Mouse (Mus musculus) kidney, adult 2 months (tissue): Measurements from ENCODE around the gene Nipal1. TPM values are rescaled to one million over a fixed set of nuclear protein-coding genes. Genes with fewer than 3 reads are reported as not detected.

Source experiments
- DNase-seq: peaks from one replicate; pipeline ENCODE4 v3.0.0; 2021
- H3K27ac ChIP-seq: fragments of 200-500 bp; 2 replicates; pipeline ENCODE4 v1.5.1; 2012; ENCODE audit warnings: low read depth, low read length, control low read depth, inconsistent platforms; ENCODE audit not compliant: insufficient read depth
- H3K27me3 ChIP-seq: fragments of 200-500 bp; replicated peaks from 2 replicates; pipeline ENCODE4 v1.6.1; 2012; ENCODE audit warnings: mild to moderate bottlenecking, moderate library complexity, low read length, inconsistent platforms; ENCODE audit not compliant: control insufficient read depth, insufficient read depth
- H3K36me3 ChIP-seq: fragments of 200-500 bp; 2 replicates; pipeline ENCODE4 v1.6.1; 2012; ENCODE audit warnings: mild to moderate bottlenecking, moderate library complexity, low read length, inconsistent platforms; ENCODE audit not compliant: control insufficient read depth, insufficient read depth
- H3K4me1 ChIP-seq: fragments of 200-500 bp; 2 replicates; pipeline ENCODE4 v1.6.1; 2011; ENCODE audit warnings: low read length; ENCODE audit not compliant: control insufficient read depth, insufficient read depth
- H3K4me3 ChIP-seq: fragments of 200-500 bp; 2 replicates; pipeline ENCODE4 v1.5.1; 2011; ENCODE audit warnings: mild to moderate bottlenecking, low read depth, low read length, control low read depth; ENCODE audit not compliant: insufficient read depth
- CTCF ChIP-seq: fragments of 200-500 bp; conservative IDR thresholded peaks from 2 replicates; pipeline ENCODE4 v1.5.1; 2011; ENCODE audit warnings: low read depth, mild to moderate bottlenecking, control low read depth, low read length, moderate library complexity, mixed read lengths; ENCODE audit not compliant: insufficient read depth, insufficient read length
- POLR2A ChIP-seq: fragments of 200-500 bp; IDR thresholded peaks from one replicate; pipeline ENCODE4 v1.6.1; 2011; ENCODE audit warnings: low read depth, low read length, control low read depth
- WGBS: fragments of 180-500 bp; shearing (Covaris S2); methylation state at CpG from one replicate; pipeline ENCODE4 v1.1.7; 2018; 5-methylcytosine and 5-hydroxymethylcytosine counted together
- polyA plus RNA-seq: library from polyadenylated mRNA; depleted of rRNA; stranded (reverse); fragments of >200 nt; gene quantifications from 2 replicates; pipeline ENCODE4 v1.2.3, GENCODE M21; 2012

The Nipal1 gene
- polyA plus RNA-seq, 1 experiment, result 0.70 TPM

DNA sequence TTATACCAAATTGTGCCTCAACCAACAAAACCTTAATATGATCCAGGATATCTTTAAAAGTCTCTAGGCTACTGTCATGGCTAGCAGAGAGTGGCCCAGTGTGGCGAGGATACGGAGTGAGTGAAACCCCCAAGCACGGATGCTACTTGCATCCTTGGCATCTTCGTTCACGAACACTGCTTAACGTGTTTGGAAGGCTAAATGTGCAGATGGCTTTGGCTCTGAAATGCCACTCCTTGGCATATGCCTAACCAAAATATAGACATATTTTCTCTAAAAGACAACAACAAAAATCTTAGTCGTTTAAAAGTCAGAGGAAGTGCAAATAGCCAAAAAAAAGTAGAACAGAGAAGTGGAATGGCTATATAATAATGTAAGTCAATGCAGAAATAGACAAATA lies 42.0 kb downstream of the Nipal1 start:
- no peaks in the 10 kb centered on the region for H3K4me1 ChIP-seq
- no peaks in the 10 kb centered on the region for H3K36me3 ChIP-seq
- WGBS, result 95% methylated on average over 7 of the region's 7 CpGs
- DNase-seq, result no peak
- no peak overlapping the region for H3K27ac ChIP-seq
- TF ChIP-seq POLR2A (no peak), CTCF (no peak)
- H3K27me3 ChIP-seq, result no peaks in the 10 kb centered on the region
- no peak overlapping the region for H3K4me3 ChIP-seq

DNA sequence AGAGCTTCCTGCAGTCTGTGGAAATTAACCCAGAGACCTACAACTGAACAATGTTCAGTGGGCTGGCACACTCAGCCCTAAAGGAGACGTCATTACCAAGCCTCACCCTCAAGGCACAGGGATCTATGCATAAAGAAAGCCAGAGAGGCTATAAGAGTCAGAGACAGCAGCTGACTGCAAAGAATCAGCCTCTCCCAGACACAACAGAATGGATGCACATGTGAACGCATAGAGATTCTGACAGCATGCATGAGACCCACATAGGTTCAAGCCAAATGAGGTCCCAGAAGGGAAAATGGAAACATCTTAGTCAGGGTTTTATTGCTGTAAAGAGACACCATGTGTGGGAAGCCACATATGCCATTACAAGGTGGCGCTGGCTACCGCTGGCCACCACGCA lies 42.9 kb downstream of the Nipal1 start:
- H3K36me3 ChIP-seq, result no peaks in the 10 kb centered on the region
- no peak for DNase-seq
- no peaks in the 10 kb centered on the region for H3K4me1 ChIP-seq
- no peaks in the 10 kb centered on the region for H3K27me3 ChIP-seq
- no peak overlapping the region for H3K27ac ChIP-seq
- no peak overlapping the region for H3K4me3 ChIP-seq
- 90% methylated on average over 5 of the region's 5 CpGs for WGBS
- TF ChIP-seq POLR2A (no peak), CTCF (no peak)

DNA sequence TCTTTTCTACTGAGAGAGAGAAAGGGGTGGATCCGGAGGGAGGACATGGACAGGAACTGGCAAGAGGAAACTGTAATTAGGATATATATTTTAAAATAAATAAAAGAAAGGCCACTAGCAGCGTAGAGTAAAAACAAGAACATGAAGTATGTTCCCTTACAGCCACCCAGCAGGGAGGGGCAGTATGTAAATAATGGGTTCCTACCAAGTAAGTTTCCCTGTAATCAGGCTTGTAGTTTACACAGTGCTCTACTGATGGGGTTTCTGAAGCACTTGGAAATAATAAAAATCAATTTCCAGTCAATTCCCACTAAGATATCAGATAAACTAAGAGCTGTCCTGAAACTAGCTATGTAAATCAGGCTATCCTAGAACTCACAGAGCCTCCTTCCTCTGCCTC lies 47.1 kb downstream of the Nipal1 start:
- Histone ChIP-seq H3K4me3 (no peak overlapping the region), H3K36me3 (no peaks in the 10 kb centered on the region), H3K27me3 (no peaks in the 10 kb centered on the region), H3K4me1 (no peaks in the 10 kb centered on the region), H3K27ac (no peak overlapping the region)
- WGBS, result 66% methylated on average over 2 of the region's 2 CpGs
- TF ChIP-seq POLR2A, result no peak
- no peak for TF ChIP-seq CTCF
- no peak for DNase-seq

DNA sequence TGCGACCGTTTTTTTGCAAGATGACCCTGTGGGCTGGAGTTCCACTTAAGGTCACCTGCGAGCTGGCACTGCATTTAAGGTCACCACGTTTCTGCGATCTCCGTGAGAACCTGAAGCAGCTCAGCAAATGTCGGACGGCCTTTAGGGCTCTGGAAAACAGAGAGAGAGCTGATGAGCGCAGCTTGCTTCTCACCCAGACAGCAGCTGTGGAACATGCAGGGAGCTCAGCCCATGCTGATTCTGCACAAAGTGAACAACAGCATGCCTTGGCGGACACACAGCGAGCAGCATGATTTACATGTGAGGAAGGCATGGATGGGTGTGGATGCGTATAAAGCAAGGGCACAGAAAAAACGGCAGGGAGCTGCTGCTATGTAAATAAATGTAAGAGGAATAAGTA lies 48.9 kb downstream of the Nipal1 start:
- H3K36me3 ChIP-seq, result no peaks in the 10 kb centered on the region
- DNase-seq, result no peak
- 71% methylated on average over 13 of the region's 13 CpGs for WGBS
- H3K27me3 ChIP-seq, result no peaks in the 10 kb centered on the region; the same call in 1 of the 2 replicates
- no peak overlapping the region for H3K27ac ChIP-seq
- H3K4me1 ChIP-seq, result no peaks in the 10 kb centered on the region
- TF ChIP-seq CTCF, result no peak
- TF ChIP-seq POLR2A, result no peak
- H3K4me3 ChIP-seq, result no peak overlapping the region

DNA sequence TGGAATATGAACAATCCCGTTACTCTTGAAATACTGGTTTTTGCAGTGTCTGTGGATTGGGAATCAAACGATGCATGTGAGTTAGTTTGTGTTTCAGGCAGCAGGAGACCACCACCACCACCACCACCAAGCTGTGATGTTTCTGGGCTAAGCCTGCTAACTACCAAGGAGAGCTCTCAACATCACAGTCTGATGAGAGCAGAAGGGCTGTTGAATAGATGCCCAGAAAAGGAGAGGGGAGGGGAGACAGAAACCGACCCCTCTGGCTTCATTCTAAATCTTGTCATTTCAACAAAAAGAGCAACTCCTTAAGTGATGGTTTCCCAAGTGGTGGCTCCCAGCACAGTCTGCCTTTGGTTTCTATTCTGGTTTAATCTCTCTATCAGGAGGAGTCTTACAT lies 50.7 kb downstream of the Nipal1 start:
- WGBS, result 70% methylated on average over 3 of the region's 3 CpGs
- Histone ChIP-seq H3K36me3 (no peaks in the 10 kb centered on the region), H3K4me1 (no peaks in the 10 kb centered on the region), H3K4me3 (no peak overlapping the region), H3K27me3 (no peaks in the 10 kb centered on the region; the same call in 1 of the 2 replicates), H3K27ac (no peak overlapping the region)
- no peak for TF ChIP-seq CTCF
- no peak for TF ChIP-seq POLR2A
- no peak for DNase-seq

DNA sequence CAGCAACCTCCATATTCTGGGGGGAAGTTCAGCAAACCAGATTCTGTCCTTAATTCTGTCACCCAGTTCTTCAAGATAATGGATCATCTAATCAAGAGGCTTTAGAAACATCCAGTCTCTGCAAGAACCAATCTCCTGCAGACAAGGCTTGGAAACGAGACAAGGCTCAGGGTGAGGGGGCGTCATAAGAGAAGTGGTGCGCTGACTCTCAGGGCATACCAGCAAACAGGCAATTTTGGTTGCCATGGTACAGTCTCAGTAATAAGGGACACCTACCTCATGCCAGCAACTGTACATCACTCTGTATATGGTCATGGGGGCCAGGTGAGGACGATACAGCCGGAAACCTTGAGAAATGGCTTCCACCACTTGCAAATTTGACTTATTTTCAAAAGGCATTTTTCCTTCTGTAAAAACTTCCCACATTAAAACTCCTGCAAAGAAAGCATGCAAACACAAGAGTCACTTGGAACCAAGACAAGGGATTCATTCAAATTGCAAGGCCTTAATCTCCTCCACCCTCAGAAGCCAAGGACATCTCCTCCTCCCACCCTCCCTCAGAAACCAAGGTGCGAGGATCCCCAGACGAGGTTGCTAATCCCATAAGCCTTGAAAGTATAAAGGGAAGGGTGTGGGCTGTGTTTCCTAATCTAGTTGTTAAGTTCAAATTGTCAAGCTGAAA lies 51.4 kb downstream of the Nipal1 start:
- H3K27ac ChIP-seq, result no peak overlapping the region
- no peak for DNase-seq
- no peaks in the 10 kb centered on the region; the same call in 1 of the 2 replicates for H3K27me3 ChIP-seq
- no peak overlapping the region for H3K4me3 ChIP-seq
- H3K36me3 ChIP-seq, result no peaks in the 10 kb centered on the region
- no peaks in the 10 kb centered on the region for H3K4me1 ChIP-seq
- 84% methylated on average over 7 of the region's 7 CpGs for WGBS
- TF ChIP-seq POLR2A (no peak), CTCF (no peak)

DNA sequence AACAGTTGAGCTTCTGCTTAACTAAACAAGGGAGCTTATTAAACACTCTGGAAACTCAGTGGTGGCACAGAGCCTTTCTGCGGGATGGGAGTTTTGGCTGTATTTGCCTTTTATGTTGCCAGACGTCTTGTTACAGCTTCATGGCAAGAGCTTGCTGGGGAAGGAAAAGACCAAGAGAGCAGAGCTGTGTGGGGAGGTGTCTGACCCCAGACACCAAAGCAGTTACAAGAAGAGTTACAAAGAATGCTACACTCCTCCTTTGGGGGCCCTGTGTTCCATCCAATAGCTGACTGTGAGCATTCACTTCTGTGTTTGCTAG lies 51.9 kb downstream of the Nipal1 start:
- Histone ChIP-seq H3K27ac (no peak overlapping the region), H3K36me3 (no peaks in the 10 kb centered on the region), H3K27me3 (no peaks in the 10 kb centered on the region; the same call in 1 of the 2 replicates), H3K4me1 (no peaks in the 10 kb centered on the region), H3K4me3 (no peak overlapping the region)
- 78% methylated on average over 2 of the region's 2 CpGs for WGBS
- DNase-seq, result no peak
- no peak for TF ChIP-seq CTCF

DNA sequence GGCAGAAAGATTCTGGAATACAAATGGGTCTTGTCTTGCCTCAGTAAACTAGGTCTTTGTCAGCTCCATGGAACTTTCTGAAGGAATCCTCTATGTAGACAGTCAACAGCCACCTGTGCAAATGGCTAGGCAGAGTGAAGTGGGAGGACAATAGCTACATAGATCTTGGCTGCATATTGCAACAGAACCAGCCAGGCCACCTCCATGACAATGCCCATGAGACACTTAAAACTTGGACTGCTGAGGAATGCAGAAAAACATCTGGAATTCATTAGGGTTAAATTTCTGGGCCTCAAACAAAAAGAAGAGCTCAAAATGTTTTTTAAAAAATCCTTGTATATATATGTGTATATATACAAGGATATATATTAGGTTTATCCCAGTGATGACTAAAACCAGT lies 54.6 kb downstream of the Nipal1 start:
- no peaks in the 10 kb centered on the region; the same call in 1 of the 2 replicates for H3K4me1 ChIP-seq
- H3K4me3 ChIP-seq, result no peak overlapping the region
- H3K27me3 ChIP-seq, result no peaks in the 10 kb centered on the region; the same call in 1 of the 2 replicates
- DNase-seq, result no peak
- no peak overlapping the region for H3K27ac ChIP-seq
- H3K36me3 ChIP-seq, result no peaks in the 10 kb centered on the region
- TF ChIP-seq POLR2A (no peak), CTCF (no peak)
